Mouse (Mus musculus) heart, embryonic 11.5 days (tissue): ENCODE data around the gene Btnl10. TPM values are rescaled to one million over a fixed set of nuclear protein-coding genes. Genes with fewer than 3 reads are reported as not detected.

Experiments used
- ATAC-seq: fragments of 200-750 bp; cut with Nextera tagmentation; replicated peaks from 2 replicates; pipeline ENCODE4 v1.8.0; 2017; ENCODE audit warnings: moderate library complexity; ENCODE audit not compliant: insufficient number of reproducible peaks, low FRiP score, low TSS enrichment
- H3K27ac ChIP-seq: fragments of 300-500 bp; sonication (generic); 2 replicates; pipeline ENCODE4 v1.5.1; 2014; ENCODE audit warnings: mild to moderate bottlenecking, low read depth, low read length
- H3K27me3 ChIP-seq: fragments of 300-500 bp; sonication (generic); 2 replicates; pipeline ENCODE4 v1.6.1; 2014; ENCODE audit warnings: mild to moderate bottlenecking, low read length, mixed read lengths; ENCODE audit not compliant: control insufficient read depth, insufficient read depth
- H3K36me3 ChIP-seq: fragments of 300-500 bp; sonication (generic); 2 replicates; pipeline ENCODE4 v1.6.1; 2014; ENCODE audit warnings: mild to moderate bottlenecking, low read length, moderate library complexity, mixed read lengths; ENCODE audit not compliant: control insufficient read depth, insufficient read depth
- H3K4me1 ChIP-seq: fragments of 300-500 bp; sonication (generic); 2 replicates; pipeline ENCODE4 v1.6.1; 2014; ENCODE audit warnings: low read length; ENCODE audit not compliant: control insufficient read depth, insufficient read depth
- H3K4me2 ChIP-seq: fragments of 300-500 bp; sonication (generic); 2 replicates; pipeline ENCODE4 v1.6.1; 2014; ENCODE audit warnings: mild to moderate bottlenecking, moderate library complexity
- H3K4me3 ChIP-seq: fragments of 300-500 bp; sonication (generic); 2 replicates; pipeline ENCODE4 v1.5.1; 2014; ENCODE audit warnings: low read depth, low read length
- H3K9ac ChIP-seq: fragments of 300-500 bp; sonication (generic); 2 replicates; pipeline ENCODE4 v1.6.1; 2014; ENCODE audit warnings: mild to moderate bottlenecking, low read depth, low read length, moderate library complexity
- H3K9me3 ChIP-seq: fragments of 300-500 bp; sonication (generic); replicated peaks from 2 replicates; pipeline ENCODE4 v1.6.1; 2016; ENCODE audit warnings: low read length; ENCODE audit not compliant: control insufficient read depth
- WGBS: fragments of 180-500 bp; shearing (Covaris S2); extraction: QIAGEN DNeasy Blood & Tissue Kit; methylation state at CpG from one replicate; pipeline ENCODE4 v1.1.7; 2014; ENCODE audit not compliant: insufficient replicate concordance; 5-methylcytosine and 5-hydroxymethylcytosine counted together
- microRNA-seq: library from miRNA; unstranded; fragments of <30 nt; microRNA quantifications from one replicate; pipeline ENCODE4, GENCODE M21; 2016; ENCODE audit warnings: borderline number of aligned reads
- polyA plus RNA-seq: library from polyadenylated mRNA; unstranded; fragments of >200 nt; fragmentation: Nextera tagmentation; extraction: Ambion mirVana; gene quantifications from 2 replicates; pipeline ENCODE4 v1.2.1, GENCODE M21; 2014

The Btnl10 gene
- polyA plus RNA-seq, 1 experiment from 2014 or later = 0.27 TPM

DNA sequence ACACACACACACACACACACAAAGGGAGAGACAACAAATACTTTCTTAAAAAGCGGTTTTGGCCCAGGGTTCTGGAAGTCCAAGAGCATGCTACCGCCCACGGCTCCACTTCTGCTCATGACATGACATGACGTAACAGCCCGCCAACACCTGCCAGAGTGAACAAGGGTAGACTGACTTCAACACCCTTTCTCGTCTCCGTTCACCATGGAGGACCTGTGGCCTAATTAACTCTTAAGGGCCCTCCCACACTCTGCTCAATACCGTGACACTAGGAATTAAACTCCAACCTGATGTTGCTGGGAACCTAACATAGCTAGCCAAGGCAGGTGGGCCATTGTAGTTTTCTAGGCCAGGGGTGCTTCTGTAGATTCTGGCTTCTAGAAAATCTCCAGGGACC, 51.3 kb downstream of the Btnl10 start:
- Histone ChIP-seq H3K27ac (no peak overlapping the region), H3K9ac (no peak overlapping the region), H3K4me1 (peaks cover 13% of the 10 kb centered on the region), H3K4me3 (no peak overlapping the region), H3K4me2 (no peak overlapping the region), H3K36me3 (no peaks in the 10 kb centered on the region), H3K9me3 (no peaks in the 10 kb centered on the region), H3K27me3 (peaks cover 4% of the 10 kb centered on the region)
- 67% methylated on average over 8 of the region's 8 CpGs for WGBS
- ATAC-seq = no peak

DNA sequence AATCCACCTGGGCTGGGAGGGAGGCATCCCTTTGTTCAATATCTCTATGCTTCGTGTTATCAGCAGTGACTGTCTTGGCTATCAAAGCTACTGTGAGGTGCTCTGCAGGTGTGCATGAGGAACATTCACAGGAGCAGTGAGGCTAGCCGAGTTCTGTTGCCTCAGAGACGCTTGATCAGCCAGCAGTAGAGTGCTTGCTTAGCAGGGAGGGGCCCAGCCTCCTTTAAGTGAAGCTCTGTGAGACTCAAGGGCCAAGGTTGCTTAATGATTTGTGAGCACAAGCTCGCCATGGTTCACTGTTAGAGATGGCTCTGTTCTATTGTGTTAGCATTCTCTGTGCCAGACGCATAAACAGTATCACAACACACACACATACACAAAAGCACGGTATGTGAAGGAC, 52.0 kb downstream of the Btnl10 start:
- Histone ChIP-seq H3K27me3 (no peaks in the 10 kb centered on the region), H3K4me2 (no peak overlapping the region), H3K4me1 (peaks cover 12% of the 10 kb centered on the region), H3K27ac (no peak overlapping the region), H3K36me3 (no peaks in the 10 kb centered on the region), H3K9ac (no peak overlapping the region), H3K9me3 (no peaks in the 10 kb centered on the region), H3K4me3 (no peak overlapping the region)
- WGBS = 72% methylated on average over 6 of the region's 6 CpGs
- no peak for ATAC-seq

DNA sequence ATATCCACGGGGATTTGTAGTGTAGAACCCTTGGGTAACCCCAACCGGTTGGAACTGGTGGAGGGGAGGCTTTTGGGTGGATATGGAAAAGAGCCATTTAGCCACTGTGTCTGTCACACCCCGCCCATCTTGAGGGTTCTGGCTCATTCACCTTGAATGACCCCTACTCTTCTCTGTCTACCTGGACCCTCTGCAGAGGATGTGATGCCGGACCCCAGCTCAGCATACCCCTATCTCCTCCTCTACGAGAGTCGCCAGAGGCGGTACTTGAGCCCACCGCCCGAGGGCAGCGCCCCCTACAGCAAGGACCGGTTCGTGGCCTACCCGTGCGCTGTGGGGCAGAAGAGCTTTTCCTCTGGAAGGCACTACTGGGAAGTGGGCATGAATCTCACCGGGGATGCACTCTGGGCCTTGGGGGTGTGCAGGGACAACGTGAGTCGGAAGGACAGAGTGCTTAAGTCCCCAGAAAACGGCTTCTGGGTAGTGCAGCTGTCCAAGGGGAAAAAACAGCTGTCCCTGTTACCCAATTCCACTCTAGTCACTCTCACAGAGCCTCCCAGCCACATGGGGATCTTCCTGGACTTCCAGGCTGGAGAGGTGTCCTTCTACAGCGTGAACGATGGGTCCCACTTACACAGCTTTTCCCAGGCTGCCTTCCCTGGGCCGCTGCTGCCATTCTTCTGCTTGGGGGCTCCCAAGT, 53.3 kb downstream of the Btnl10 start:
- no peak overlapping the region for H3K4me3 ChIP-seq
- no peaks in the 10 kb centered on the region for H3K27me3 ChIP-seq
- no peaks in the 10 kb centered on the region for H3K9me3 ChIP-seq
- H3K27ac ChIP-seq = no peak overlapping the region
- no peak overlapping the region for H3K9ac ChIP-seq
- no peak overlapping the region for H3K4me2 ChIP-seq
- no peaks in the 10 kb centered on the region for H3K36me3 ChIP-seq
- ATAC-seq = no peak
- H3K4me1 ChIP-seq = peaks cover 6% of the 10 kb centered on the region
- 77% methylated on average over 21 of the region's 21 CpGs for WGBS

DNA sequence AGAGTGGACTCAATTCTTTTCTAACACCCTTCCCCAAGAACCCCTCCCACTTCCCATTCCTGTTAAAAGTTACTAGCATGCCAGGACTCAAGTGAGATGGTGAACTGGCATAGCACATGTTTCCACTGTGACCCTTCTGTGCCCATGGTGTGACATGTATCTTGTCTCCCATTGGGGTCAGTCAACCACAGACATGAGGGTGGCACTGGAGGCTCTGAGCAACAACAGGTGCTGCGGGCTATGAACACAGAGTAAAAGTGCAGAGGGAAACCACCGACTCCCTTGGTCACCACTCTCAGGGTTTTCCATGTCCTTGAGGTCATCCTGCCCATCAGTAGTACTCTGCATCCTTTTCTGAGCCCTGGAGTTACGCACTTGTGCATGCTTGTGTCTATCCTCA, 54.1 kb downstream of the Btnl10 start:
- ATAC-seq = no peak

DNA sequence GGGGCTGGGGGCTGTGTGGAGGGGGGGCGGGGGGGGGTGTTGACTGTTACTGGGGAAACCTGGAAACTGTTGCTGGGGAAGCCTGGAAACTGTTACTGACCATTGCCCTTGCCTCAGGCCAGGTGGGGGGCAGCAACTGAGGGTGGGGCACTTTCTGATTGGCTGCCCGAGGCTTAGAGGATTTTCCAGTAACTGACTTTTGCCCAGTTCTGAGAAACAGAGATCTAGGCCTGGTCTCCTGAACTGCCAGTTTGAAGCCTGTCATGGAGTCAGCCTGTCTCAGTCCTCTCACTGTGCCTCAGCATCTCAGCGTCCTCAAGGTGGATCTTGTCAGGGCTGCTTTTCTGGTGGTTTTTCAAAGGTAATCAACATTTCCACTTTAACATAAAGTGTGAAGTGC, 56.7 kb downstream of the Btnl10 start:
- Histone ChIP-seq H3K9me3 (no peaks in the 10 kb centered on the region), H3K27ac (no peak overlapping the region), H3K27me3 (no peaks in the 10 kb centered on the region), H3K4me2 (no peak overlapping the region), H3K9ac (no peak overlapping the region), H3K4me3 (no peak overlapping the region), H3K4me1 (peaks cover 13% of the 10 kb centered on the region), H3K36me3 (no peaks in the 10 kb centered on the region)
- no peak for ATAC-seq
- WGBS = 75% methylated on average over 3 of the region's 3 CpGs

More for the DNA sequence above, 54.1 kb downstream of the Btnl10 start:
- no peak overlapping the region for H3K27ac ChIP-seq
- no peaks in the 10 kb centered on the region for H3K27me3 ChIP-seq
- H3K9ac ChIP-seq = no peak overlapping the region
- H3K4me3 ChIP-seq = no peak overlapping the region
- no peaks in the 10 kb centered on the region for H3K36me3 ChIP-seq
- 80% methylated on average over 3 of the region's 3 CpGs for WGBS
- peaks cover 7% of the 10 kb centered on the region for H3K4me1 ChIP-seq
- no peaks in the 10 kb centered on the region for H3K9me3 ChIP-seq
- H3K4me2 ChIP-seq = no peak overlapping the region

Small RNA genes within 50 kb of the gene (microRNA-seq; reads per million reads assigned to microRNA genes)
- gene Gm44313 = 0.81 reads per million, percentile 9 among the genes with 10 or more reads in this experiment

Other genes starting within 250 kb of the Btnl10 start
- not detected in 2 replicates for gene Olfr320, start 236.8 kb upstream of the Btnl10 start, polyA plus RNA-seq
- not detected in 2 replicates for gene Olfr319, start 218.7 kb upstream of the Btnl10 start, polyA plus RNA-seq
- not detected in 2 replicates for gene Olfr318, start 193.9 kb upstream of the Btnl10 start, polyA plus RNA-seq
- not detected in 2 replicates for gene Olfr317, start 178.7 kb upstream of the Btnl10 start, polyA plus RNA-seq
- not detected in 2 replicates for gene Olfr316, start 165.2 kb upstream of the Btnl10 start, polyA plus RNA-seq
- gene Olfr315, start 144.7 kb upstream of the Btnl10 start, polyA plus RNA-seq = not detected in 2 replicates
- gene Olfr314, start 135.0 kb upstream of the Btnl10 start, polyA plus RNA-seq = not detected in 2 replicates
- gene Fam183b, start 115.9 kb upstream of the Btnl10 start, polyA plus RNA-seq = 0.52 and 0.58 TPM in 2 replicates
- gene Olfr313, start 102.9 kb upstream of the Btnl10 start, polyA plus RNA-seq = not detected in 2 replicates
- not detected in 2 replicates for gene Olfr312, start 88.7 kb upstream of the Btnl10 start, polyA plus RNA-seq
- 0.16 TPM in 1 of 2 replicates, not detected in the other for gene Olfr311, start 78.7 kb upstream of the Btnl10 start, polyA plus RNA-seq
- gene Gm12258, start 70.8 kb upstream of the Btnl10 start, polyA plus RNA-seq = 5.1 and 5.7 TPM in 2 replicates
- 4.6 and 6.4 TPM in 2 replicates for gene 2810021J22Rik, start 50.7 kb upstream of the Btnl10 start, polyA plus RNA-seq
- gene Zfp39, start 13.7 kb upstream of the Btnl10 start, polyA plus RNA-seq = 5.1 and 5.4 TPM in 2 replicates
- 172 and 192 TPM in 2 replicates for gene Rnf187, start 21.0 kb downstream of the Btnl10 start, polyA plus RNA-seq
- gene Hist3h2ba, start 31.0 kb downstream of the Btnl10 start, polyA plus RNA-seq = 6.4 and 8.4 TPM in 2 replicates
- gene Hist3h2a, start 36.8 kb downstream of the Btnl10 start, polyA plus RNA-seq = 22.5 and 23.3 TPM in 2 replicates
- gene Trim17, start 36.8 kb downstream of the Btnl10 start, polyA plus RNA-seq = 1.0 and 1.1 TPM in 2 replicates
- gene Trim11, start 60.2 kb downstream of the Btnl10 start, polyA plus RNA-seq = 26.1 and 27.5 TPM in 2 replicates
- gene Obscn, start 218.5 kb downstream of the Btnl10 start, polyA plus RNA-seq = 39.3 and 41.1 TPM in 2 replicates
- gene Iba57, start 245.8 kb downstream of the Btnl10 start, polyA plus RNA-seq = 3.8 and 5.3 TPM in 2 replicates